In the genomic region with DNA sequence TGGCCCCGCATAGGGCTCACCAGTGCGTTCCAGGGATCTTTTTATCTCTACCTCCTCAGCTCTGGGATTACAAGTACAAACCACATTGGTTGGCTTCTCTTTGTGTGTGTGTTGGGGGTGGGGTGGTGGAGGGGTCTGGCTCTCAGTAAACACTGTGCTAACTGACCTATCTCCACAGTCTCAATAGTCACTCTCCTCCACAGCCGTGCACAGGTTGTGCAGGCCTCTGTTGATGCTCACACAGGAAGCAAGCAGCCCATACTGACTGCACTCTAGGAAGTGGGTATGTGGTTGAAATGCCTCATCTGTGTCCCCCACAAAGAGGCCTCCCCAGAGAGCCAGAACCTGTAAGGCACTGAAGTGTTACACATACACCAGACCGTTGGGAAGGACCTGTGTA, we compare ENCODE assay signal across 12 mouse cellular contexts.
A peak's percentile ranks its signal among the peaks of the same experiment; 100 is the strongest.
DNase-seq lines count a peak whose midpoint lies in the region; ATAC-seq and TF ChIP-seq lines count a peak whose summit lies in the region.
"Had no signal": no experiment of that assay in that cellular context is flagged by ENCODE, and none has a peak within 500 bp of the region (broad histone marks: within the 10 kb centered on the region; RNA-seq: fewer than 3 reads in every experiment).

No protein-coding gene starts in this region.

- no peak for TF ChIP-seq EP300 in lung, postnatal 0 days (IDR thresholded peaks at IDR 0.05)

- no peak overlapping the region for H3K4me2 ChIP-seq in forebrain, postnatal 0 days (ENCODE audit: low read depth)
- no peak overlapping the region for H3K4me2 ChIP-seq in midbrain, embryonic 14.5 days (ENCODE audit: low read length)
- H3K4me2 ChIP-seq in lung, postnatal 0 days (replicated peaks; ENCODE audit: low read depth, low read length) = no peak overlapping the region
- H3K4me2 ChIP-seq: heart, embryonic 11.5 days; lung, embryonic 14.5 days had no signal

- peaks cover 22% of the 10 kb centered on the region; the same call in 1 of the 2 replicates for H3K27me3 ChIP-seq in forebrain, embryonic 10.5 days (ENCODE audit: poor library complexity, severe bottlenecking)
- H3K27me3 ChIP-seq in forebrain, postnatal 0 days (ENCODE audit: insufficient read depth, low read length) = no peaks in the 10 kb centered on the region
- H3K27me3 ChIP-seq in thymus, adult 2 months (ENCODE audit: control insufficient read depth, insufficient read depth, low read length) = no peaks in the 10 kb centered on the region
- H3K27me3 ChIP-seq in midbrain, embryonic 14.5 days (ENCODE audit: control insufficient read depth, insufficient read depth, low read length) = no peaks in the 10 kb centered on the region
- H3K27me3 ChIP-seq in lung, postnatal 0 days (replicated peaks; ENCODE audit: insufficient read depth, low read length) = no peaks in the 10 kb centered on the region

- ATAC-seq in forebrain, postnatal 0 days = no peak
- ATAC-seq in midbrain, embryonic 14.5 days (ENCODE audit: low FRiP score, low TSS enrichment) = peak; percentile 13; the same call in 1 of the 2 replicates
- ATAC-seq in lung, postnatal 0 days = no peak

- no peaks in the 10 kb centered on the region for H3K9me3 ChIP-seq in forebrain, embryonic 10.5 days
- no peaks in the 10 kb centered on the region for H3K9me3 ChIP-seq in forebrain, postnatal 0 days (ENCODE audit: low read length)
- H3K9me3 ChIP-seq in midbrain, embryonic 14.5 days (ENCODE audit: control insufficient read depth, low read length) = no peaks in the 10 kb centered on the region
- no peaks in the 10 kb centered on the region for H3K9me3 ChIP-seq in lung, postnatal 0 days (ENCODE audit: low read length)

- H3K4me3 ChIP-seq in forebrain, embryonic 10.5 days = no peak overlapping the region
- H3K4me3 ChIP-seq in forebrain, postnatal 0 days (ENCODE audit: low read depth, low read length) = no peak overlapping the region
- H3K4me3 ChIP-seq in thymus, adult 2 months (ENCODE audit: control insufficient read depth, insufficient read depth, low read length) = no peak overlapping the region
- H3K4me3 ChIP-seq in midbrain, embryonic 14.5 days (replicated peaks; ENCODE audit: low read depth, low read length) = no peak overlapping the region
- H3K4me3 ChIP-seq in lung, postnatal 0 days (ENCODE audit: low read depth, low read length) = no peak overlapping the region

- H3K9ac ChIP-seq in forebrain, postnatal 0 days = no peak overlapping the region
- H3K9ac ChIP-seq in midbrain, embryonic 14.5 days (replicated peaks; ENCODE audit: low read length) = no peak overlapping the region
- H3K9ac ChIP-seq in lung, postnatal 0 days (replicated peaks; ENCODE audit: low read depth) = no peak overlapping the region
- H3K9ac ChIP-seq: lung, embryonic 14.5 days had no signal

- H3K27ac ChIP-seq in forebrain, embryonic 10.5 days = peak overlapping the region; percentile 72
- no peak overlapping the region for H3K27ac ChIP-seq in forebrain, postnatal 0 days (ENCODE audit: low read depth, low read length)
- H3K27ac ChIP-seq in thymus, adult 2 months (ENCODE audit: control insufficient read depth, insufficient read depth, low read length) = no peak overlapping the region
- H3K27ac ChIP-seq in midbrain, embryonic 14.5 days (replicated peaks; ENCODE audit: low read depth, low read length) = peak overlapping the region; percentile 67
- no peak overlapping the region for H3K27ac ChIP-seq in lung, postnatal 0 days (ENCODE audit: low read length)

- WGBS in forebrain, embryonic 10.5 days = 48% methylated on average over 4 of the region's 4 CpGs
- WGBS in forebrain, postnatal 0 days = 56% methylated on average over 4 of the region's 4 CpGs
- WGBS in thymus, adult 2 months = 58% methylated on average over 4 of the region's 4 CpGs
- 34% methylated on average over 4 of the region's 4 CpGs for WGBS in midbrain, embryonic 14.5 days
- WGBS in lung, postnatal 0 days = 50% methylated on average over 4 of the region's 4 CpGs

- H3K4me1 ChIP-seq in forebrain, embryonic 10.5 days = peaks cover 44% of the 10 kb centered on the region
- H3K4me1 ChIP-seq in forebrain, postnatal 0 days (ENCODE audit: insufficient read depth) = no peaks in the 10 kb centered on the region; the same call in 1 of the 2 replicates
- no peaks in the 10 kb centered on the region for H3K4me1 ChIP-seq in thymus, adult 2 months (replicated peaks; ENCODE audit: control insufficient read depth, insufficient read depth, low read length)
- H3K4me1 ChIP-seq in midbrain, embryonic 14.5 days (ENCODE audit: control insufficient read depth, insufficient read depth, low read length) = peaks cover 40% of the 10 kb centered on the region
- H3K4me1 ChIP-seq in lung, postnatal 0 days (ENCODE audit: insufficient read depth, low read depth, low read length) = no peaks in the 10 kb centered on the region

- no peak for DNase-seq in forebrain, embryonic 10.5 days (ENCODE audit: extremely low spot score, low spot score)
- DNase-seq in forebrain, postnatal 0 days = no peak
- DNase-seq in thymus, postnatal 4 days = peak; percentile 10
- no peak for DNase-seq in thymus, adult 2 months
- DNase-seq in midbrain, embryonic 14.5 days = no peak
- no peak for DNase-seq in lung, postnatal 0 days (ENCODE audit: low spot score)
- DNase-seq in cerebellum, postnatal 14 days = no peak
- DNase-seq in kidney, postnatal 36 days = no peak
- DNase-seq: adrenal gland, postnatal 25 days; lung, embryonic 14.5 days; right cerebral cortex, postnatal 4 days had no signal

- TF ChIP-seq POLR2A in thymus, adult 2 months (IDR thresholded peaks at IDR 0.05; ENCODE audit: control insufficient read depth, extremely low read depth, insufficient read depth, low read length, poor library complexity) = no peak

- no peak for TF ChIP-seq CTCF in forebrain, postnatal 0 days (IDR thresholded peaks at IDR 0.05; ENCODE audit: low read depth)
- no peak for TF ChIP-seq CTCF in thymus, adult 2 months (IDR thresholded peaks at IDR 0.05; ENCODE audit: borderline replicate concordance, control insufficient read depth, extremely low read depth, insufficient read depth, low read length, poor library complexity)
- TF ChIP-seq CTCF in lung, postnatal 0 days (IDR thresholded peaks at IDR 0.05) = no peak

- peaks cover 4% of the 10 kb centered on the region; the same call in 1 of the 2 replicates for H3K36me3 ChIP-seq in forebrain, embryonic 10.5 days (replicated peaks)
- no peaks in the 10 kb centered on the region for H3K36me3 ChIP-seq in forebrain, postnatal 0 days (ENCODE audit: insufficient read depth)
- H3K36me3 ChIP-seq in thymus, adult 2 months (ENCODE audit: control insufficient read depth, insufficient read depth, low read length) = no peaks in the 10 kb centered on the region
- H3K36me3 ChIP-seq in midbrain, embryonic 14.5 days (ENCODE audit: control insufficient read depth, insufficient read depth, low read length) = no peaks in the 10 kb centered on the region
- H3K36me3 ChIP-seq in lung, postnatal 0 days (ENCODE audit: insufficient read depth, low read length) = no peaks in the 10 kb centered on the region

Comparison
In these comparisons a context has a peak if more than half of its experiments do, and no peak if none do; other contexts are left out.
1. H3K27ac ChIP-seq: peak in forebrain, embryonic 10.5 days (single experiment) and midbrain, embryonic 14.5 days (single experiment); none in forebrain, postnatal 0 days (single experiment), thymus, adult 2 months (single experiment) and lung, postnatal 0 days (single experiment).